8 mouse cellular contexts compared by ENCODE assay signal in genomic region chr12:86823488-86823854, GRCm38 (mm10).
DNase-seq lines count a peak whose midpoint lies in the region; ATAC-seq and TF ChIP-seq lines count a peak whose summit lies in the region.

No protein-coding gene starts in this region.

- DNase-seq in testis, postnatal 10 days (ENCODE audit: low spot score): no peak
- no peak for DNase-seq in stomach, postnatal 0 days (ENCODE audit: low spot score)
- DNase-seq in spleen, postnatal 36 days (ENCODE audit: low spot score in 2 of 2): no peak
- no peak for DNase-seq in adrenal gland, adult 2 months

- TF ChIP-seq CTCF in testis, adult 2 months (IDR thresholded peaks at IDR 0.05; ENCODE audit: control insufficient read depth, insufficient read depth, insufficient replicate concordance, low read depth, low read length): no peak
- TF ChIP-seq CTCF in stomach, postnatal 0 days (IDR thresholded peaks at IDR 0.05; ENCODE audit: low read depth): no peak

- 42% methylated on average over 4 of the region's 4 CpGs for WGBS in limb, embryonic 15.5 days
- WGBS in stomach, postnatal 0 days: 64% methylated on average over 4 of the region's 4 CpGs

- ATAC-seq in erythroblast, adult 5-6 weeks (replicated peaks; ENCODE audit: low FRiP score, poor library complexity, severe bottlenecking): no peak
- no peak for ATAC-seq in limb, embryonic 15.5 days (ENCODE audit: insufficient number of reproducible peaks, low FRiP score, low TSS enrichment, low read depth)
- ATAC-seq in stomach, postnatal 0 days (ENCODE audit: low FRiP score, low TSS enrichment): no peak

- no peak for TF ChIP-seq POLR2A in testis, adult 2 months (IDR thresholded peaks at IDR 0.05; ENCODE audit: control insufficient read depth, low read depth, low read length)

- no peaks in the 10 kb centered on the region for H3K27me3 ChIP-seq in erythroblast, embryonic 14.5 days (ENCODE audit: control insufficient read depth)
- H3K27me3 ChIP-seq in testis, adult 2 months (ENCODE audit: control insufficient read depth, insufficient read depth, low read length): no peaks in the 10 kb centered on the region
- no peaks in the 10 kb centered on the region for H3K27me3 ChIP-seq in limb, embryonic 15.5 days
- no peaks in the 10 kb centered on the region for H3K27me3 ChIP-seq in stomach, postnatal 0 days (ENCODE audit: control insufficient read depth, insufficient read depth, low read length)

- H3K9ac ChIP-seq in limb, embryonic 15.5 days: peak overlapping the region; percentile 26; the same call in 1 of the 2 replicates
- peak overlapping the region; percentile 60 for H3K9ac ChIP-seq in stomach, postnatal 0 days (ENCODE audit: low read length)

- H3K9me3 ChIP-seq in erythroblast, embryonic 14.5 days (ENCODE audit: control insufficient read depth, low read length): no peaks in the 10 kb centered on the region
- no peaks in the 10 kb centered on the region for H3K9me3 ChIP-seq in limb, embryonic 15.5 days
- H3K9me3 ChIP-seq in stomach, postnatal 0 days (ENCODE audit: control insufficient read depth, low read length): no peaks in the 10 kb centered on the region

- TF ChIP-seq EP300 in stomach, postnatal 0 days (optimal IDR thresholded peaks at IDR 0.05): no peak

- H3K4me2 ChIP-seq in limb, embryonic 15.5 days: peak overlapping the region; percentile 46
- peak overlapping the region; percentile 46 for H3K4me2 ChIP-seq in stomach, postnatal 0 days (replicated peaks; ENCODE audit: low read depth)

- H3K4me3 ChIP-seq in erythroblast, embryonic 14.5 days (replicated peaks): peak overlapping the region; percentile 61
- H3K4me3 ChIP-seq in testis, adult 2 months (ENCODE audit: control insufficient read depth, low read depth, low read length): peak overlapping the region; percentile 84
- peak overlapping the region; percentile 29 for H3K4me3 ChIP-seq in limb, embryonic 15.5 days
- H3K4me3 ChIP-seq in stomach, postnatal 0 days (ENCODE audit: low read depth, low read length): peak overlapping the region; percentile 27

- H3K36me3 ChIP-seq in erythroblast, embryonic 14.5 days (ENCODE audit: control insufficient read depth): no peaks in the 10 kb centered on the region
- no peaks in the 10 kb centered on the region for H3K36me3 ChIP-seq in testis, adult 2 months (ENCODE audit: control insufficient read depth, insufficient read depth, low read length)
- H3K36me3 ChIP-seq in limb, embryonic 15.5 days: no peaks in the 10 kb centered on the region
- no peaks in the 10 kb centered on the region for H3K36me3 ChIP-seq in stomach, postnatal 0 days (ENCODE audit: control insufficient read depth, insufficient read depth, low read length)

- H3K4me1 ChIP-seq in erythroblast, embryonic 14.5 days (ENCODE audit: control insufficient read depth): peaks cover 38% of the 10 kb centered on the region
- peaks cover 19% of the 10 kb centered on the region for H3K4me1 ChIP-seq in testis, adult 2 months (ENCODE audit: control insufficient read depth, insufficient read depth, low read length)
- H3K4me1 ChIP-seq in limb, embryonic 15.5 days: peaks cover 52% of the 10 kb centered on the region
- peaks cover 8% of the 10 kb centered on the region for H3K4me1 ChIP-seq in stomach, postnatal 0 days (replicated peaks; ENCODE audit: control insufficient read depth, insufficient read depth)

- no peak overlapping the region for H3K27ac ChIP-seq in testis, adult 2 months (ENCODE audit: control insufficient read depth, insufficient read depth, low read depth, low read length)
- peak overlapping the region; percentile 97 for H3K27ac ChIP-seq in limb, embryonic 15.5 days
- peak overlapping the region; percentile 95 for H3K27ac ChIP-seq in stomach, postnatal 0 days (replicated peaks)

Comparison
In these comparisons a context has a peak if more than half of its experiments do, and no peak if none do; other contexts are left out.
1. H3K4me3 ChIP-seq: peak in every context shown above with its lines; median percentile 84 in testis, adult 2 months; 61 in erythroblast, embryonic 14.5 days; 29 in limb, embryonic 15.5 days; 27 in stomach, postnatal 0 days.